Mouse (Mus musculus) thymus, adult 2 months (tissue): ENCODE measurements at regions not wholly inside any gene's neighbourhood (a gene's known extent, or its start where the extent isn't known, plus 50 kb on each side); places are given as distances from the start of the nearest gene placed in this dataset.

ENCODE experiments used
- DNase-seq: peaks from one replicate; pipeline ENCODE4 v3.0.0; 2021
- H3K27ac ChIP-seq: fragments of 200-500 bp; 2 replicates; pipeline ENCODE4 v1.5.1; 2012; ENCODE audit warnings: low read length, control low read depth; ENCODE audit not compliant: control insufficient read depth, insufficient read depth
- H3K27me3 ChIP-seq: fragments of 200-500 bp; 2 replicates; pipeline ENCODE4 v1.6.1; 2012; ENCODE audit warnings: mild to moderate bottlenecking, low read length, moderate library complexity, mixed read lengths; ENCODE audit not compliant: control insufficient read depth, insufficient read depth
- H3K36me3 ChIP-seq: fragments of 200-500 bp; 2 replicates; pipeline ENCODE4 v1.6.1; 2012; ENCODE audit warnings: mild to moderate bottlenecking, low read length, moderate library complexity; ENCODE audit not compliant: control insufficient read depth, insufficient read depth
- H3K4me1 ChIP-seq: fragments of 200-500 bp; replicated peaks from 2 replicates; pipeline ENCODE4 v1.6.1; 2012; ENCODE audit warnings: low read length; ENCODE audit not compliant: control insufficient read depth, insufficient read depth
- H3K4me3 ChIP-seq: fragments of 200-500 bp; 2 replicates; pipeline ENCODE4 v1.5.1; 2012; ENCODE audit warnings: mild to moderate bottlenecking, low read length, control low read depth, moderate library complexity; ENCODE audit not compliant: control insufficient read depth, insufficient read depth
- CTCF ChIP-seq: fragments of 200-500 bp; IDR thresholded peaks from 2 replicates; pipeline ENCODE4 v1.5.1; 2012; ENCODE audit warnings: mild to moderate bottlenecking, control low read depth, low read length, moderate library complexity, borderline replicate concordance; ENCODE audit not compliant: control insufficient read depth, poor library complexity, insufficient read depth; ENCODE audit errors: extremely low read depth
- POLR2A ChIP-seq: fragments of 200-500 bp; IDR thresholded peaks from 2 replicates; pipeline ENCODE4 v1.6.1; 2012; ENCODE audit warnings: mild to moderate bottlenecking, low read length, control low read depth, moderate library complexity; ENCODE audit not compliant: control insufficient read depth, poor library complexity, insufficient read depth; ENCODE audit errors: extremely low read depth
- WGBS: fragments of 180-500 bp; shearing (Covaris S2); methylation state at CpG from one replicate; pipeline ENCODE4 v1.1.7; 2018; 5-methylcytosine and 5-hydroxymethylcytosine counted together

DNA sequence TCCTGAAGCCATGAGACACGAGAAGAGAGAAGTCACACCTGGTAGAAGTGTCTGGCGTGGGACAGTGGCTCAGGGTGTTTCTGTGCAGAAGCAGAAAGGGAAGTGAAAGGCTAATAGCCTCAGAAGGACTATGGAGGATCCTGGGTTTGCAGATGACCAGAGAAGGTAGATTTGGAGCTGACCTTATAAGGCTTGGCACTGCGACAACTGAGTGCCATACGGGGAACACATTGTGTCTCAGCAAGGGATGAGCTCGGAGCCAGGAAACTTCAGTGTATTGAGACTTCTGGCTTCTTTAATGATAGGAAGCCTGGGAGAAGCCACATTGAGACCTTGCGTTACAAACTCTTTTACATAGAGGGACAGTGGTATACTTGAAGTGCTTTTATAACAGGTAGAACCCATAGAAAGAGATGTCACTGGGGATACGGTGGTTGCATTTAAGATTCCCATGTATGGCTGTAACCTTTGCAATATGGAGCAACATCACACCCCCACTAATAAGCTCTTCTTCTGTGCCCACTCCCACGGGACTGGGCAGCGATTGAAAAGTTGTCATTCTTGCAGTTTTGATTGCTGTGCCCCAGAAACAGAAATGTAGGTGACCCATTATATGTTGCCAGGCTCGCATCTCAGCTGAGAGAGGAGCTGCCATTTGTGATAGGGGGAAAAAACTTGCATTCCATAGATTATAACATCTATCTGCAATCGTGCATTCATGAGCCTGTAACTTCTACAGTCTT is 61.8 kb upstream of the Dync1i1 start:
- TF ChIP-seq POLR2A (no peak), CTCF (no peak)
- no peaks in the 10 kb centered on the region for H3K36me3 ChIP-seq
- H3K4me3 ChIP-seq, result no peak overlapping the region
- H3K4me1 ChIP-seq, result no peaks in the 10 kb centered on the region
- no peak for DNase-seq
- no peaks in the 10 kb centered on the region for H3K27me3 ChIP-seq
- no peak overlapping the region for H3K27ac ChIP-seq
- WGBS, result 88% methylated on average over 11 of the region's 11 CpGs

DNA sequence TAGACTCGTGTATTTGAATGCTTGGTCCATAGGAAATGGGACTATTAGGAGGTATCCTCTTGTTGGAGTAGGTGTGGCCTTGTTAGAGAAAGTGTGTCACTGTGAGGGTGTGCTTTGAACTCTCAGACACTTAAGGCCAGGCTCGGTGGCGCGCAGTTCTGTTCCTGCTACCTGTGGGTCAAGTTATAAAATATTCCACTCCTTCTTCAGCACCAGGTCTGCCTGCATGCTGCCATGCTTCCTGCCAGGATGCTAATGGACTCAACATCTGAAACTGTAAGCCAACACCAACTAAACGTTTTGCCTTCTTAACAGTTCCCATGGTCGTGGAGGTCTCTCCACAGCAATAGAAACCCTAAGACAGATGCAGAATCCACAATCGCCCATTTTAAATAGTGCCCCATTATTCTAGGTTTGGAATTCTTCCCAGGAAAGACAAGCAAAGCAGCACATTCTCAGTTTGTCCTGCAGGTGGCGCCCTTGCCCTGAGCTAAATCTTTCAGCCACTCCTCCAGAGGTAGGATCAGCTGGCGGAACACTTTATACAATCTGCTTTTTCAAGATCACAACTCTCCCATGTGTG is 80.2 kb upstream of the Dync1i1 start:
- Histone ChIP-seq H3K4me1 (no peaks in the 10 kb centered on the region), H3K4me3 (no peak overlapping the region), H3K27me3 (no peaks in the 10 kb centered on the region), H3K27ac (no peak overlapping the region), H3K36me3 (no peaks in the 10 kb centered on the region)
- DNase-seq, result peak; percentile 8
- no peak for TF ChIP-seq POLR2A
- no peak for TF ChIP-seq CTCF
- 37% methylated on average over 9 of the region's 9 CpGs for WGBS

DNA sequence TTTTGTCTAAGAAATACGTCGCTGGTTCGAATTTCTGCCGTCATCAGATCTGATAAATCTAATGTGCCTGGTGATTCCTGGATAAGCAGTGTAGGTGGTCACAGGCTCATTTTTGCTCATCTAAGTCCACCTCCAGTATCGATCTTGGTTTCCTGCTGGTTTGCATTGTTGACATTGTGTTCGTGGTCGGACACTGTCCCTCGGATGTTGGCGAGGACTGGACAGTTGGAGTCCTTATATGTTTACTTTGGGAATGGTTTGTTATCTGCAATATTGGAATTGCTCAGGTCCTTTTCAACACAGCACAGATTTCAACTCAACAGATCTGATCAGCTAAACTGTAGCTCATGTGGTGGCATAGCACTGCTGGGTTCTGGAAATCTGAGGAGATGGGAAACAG is 91.2 kb upstream of the Dync1i1 start:
- no peaks in the 10 kb centered on the region for H3K4me1 ChIP-seq
- no peak overlapping the region for H3K27ac ChIP-seq
- H3K4me3 ChIP-seq, result no peak overlapping the region
- 96% methylated on average over 9 of the region's 9 CpGs for WGBS
- no peaks in the 10 kb centered on the region for H3K27me3 ChIP-seq
- no peaks in the 10 kb centered on the region for H3K36me3 ChIP-seq
- no peak for DNase-seq
- TF ChIP-seq POLR2A, result no peak
- no peak for TF ChIP-seq CTCF

DNA sequence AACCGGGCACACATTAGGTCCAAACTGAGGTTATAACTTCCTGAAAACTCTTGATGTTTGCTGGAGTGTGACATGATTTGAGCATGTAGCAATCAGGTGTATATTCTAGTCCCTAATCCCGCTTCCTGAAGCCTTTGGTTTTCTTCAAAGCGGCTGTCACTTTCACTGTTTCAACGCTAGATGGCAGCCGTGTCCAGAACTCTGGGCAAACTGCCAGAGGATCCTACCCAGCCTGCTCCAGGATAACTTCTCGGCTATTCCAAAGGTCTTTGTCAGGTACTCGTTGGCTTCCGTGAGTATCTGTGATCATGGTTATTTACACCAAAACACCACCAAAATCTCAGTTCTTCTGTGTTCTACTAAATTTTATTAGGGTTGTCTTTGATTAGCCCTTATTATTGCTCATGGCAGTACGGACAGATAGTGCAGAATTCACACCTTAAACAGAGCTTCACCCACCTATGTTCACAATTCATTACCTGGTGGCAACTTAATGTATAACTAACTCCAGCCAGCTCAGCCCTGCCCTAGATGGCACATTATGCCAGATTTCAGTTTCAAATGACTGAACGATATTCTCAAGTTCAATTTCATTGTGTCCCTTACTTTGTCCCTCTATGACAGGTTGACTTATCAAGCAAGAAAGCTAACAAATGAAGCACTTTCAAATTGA is 92.3 kb upstream of the Dync1i1 start:
- Histone ChIP-seq H3K27me3 (no peaks in the 10 kb centered on the region), H3K4me1 (no peaks in the 10 kb centered on the region), H3K4me3 (no peak overlapping the region), H3K36me3 (no peaks in the 10 kb centered on the region), H3K27ac (no peak overlapping the region)
- whole genome bisulfite sequencing, result 28% methylated on average over 10 of the region's 10 CpGs
- peak; percentile 11 for DNase-seq
- TF ChIP-seq POLR2A (no peak), CTCF (no peak)

DNA sequence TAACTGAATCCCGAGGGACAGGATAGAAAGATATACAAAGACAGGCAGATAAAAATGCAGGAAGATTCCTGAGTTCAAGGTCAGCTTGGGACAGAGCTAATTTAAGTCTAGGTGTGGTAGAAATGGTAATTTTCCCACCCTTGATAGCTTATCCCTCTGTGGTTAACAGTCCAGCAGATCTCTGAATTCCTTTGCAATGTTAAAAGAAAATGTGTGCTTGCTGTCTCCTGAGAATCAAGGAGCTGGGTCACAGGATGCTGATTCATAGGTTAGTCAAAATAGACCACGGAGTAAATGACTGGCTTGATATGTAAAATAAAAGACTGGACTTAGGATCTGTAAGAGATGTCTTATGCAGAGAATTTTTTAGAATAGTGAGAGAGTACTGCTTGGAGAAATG is 101.4 kb upstream of the Dync1i1 start:
- DNase-seq, result no peak
- Histone ChIP-seq H3K4me1 (no peaks in the 10 kb centered on the region), H3K36me3 (no peaks in the 10 kb centered on the region), H3K4me3 (no peak overlapping the region), H3K27me3 (no peaks in the 10 kb centered on the region), H3K27ac (no peak overlapping the region)
- WGBS, result 62% methylated on average over 2 of the region's 2 CpGs
- TF ChIP-seq CTCF (no peak), POLR2A (no peak)

DNA sequence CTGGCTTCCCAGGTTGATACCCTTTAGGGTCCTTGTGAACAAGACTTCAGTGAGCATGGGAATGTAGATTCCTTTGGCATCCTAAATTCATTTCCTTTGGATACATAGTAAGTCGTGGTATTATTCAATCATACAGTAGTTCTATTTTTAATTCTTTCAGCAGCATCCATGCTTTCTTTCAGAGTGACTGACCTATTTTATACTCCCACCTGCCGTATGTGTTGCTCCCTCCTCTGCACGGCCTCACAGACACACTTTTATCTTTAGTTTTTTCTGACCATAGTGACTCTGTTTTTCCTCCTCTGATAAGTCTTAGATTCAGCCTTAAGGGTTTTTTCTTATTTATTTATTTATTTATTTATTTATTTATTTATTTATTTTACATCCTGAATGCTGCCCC is 103.9 kb upstream of the Dync1i1 start:
- no peaks in the 10 kb centered on the region for H3K27me3 ChIP-seq
- no peak for DNase-seq
- TF ChIP-seq POLR2A, result no peak
- TF ChIP-seq CTCF, result no peak
- 99% methylated on average over 3 of the region's 3 CpGs for WGBS
- H3K27ac ChIP-seq, result no peak overlapping the region
- no peaks in the 10 kb centered on the region for H3K36me3 ChIP-seq
- no peaks in the 10 kb centered on the region for H3K4me1 ChIP-seq
- H3K4me3 ChIP-seq, result no peak overlapping the region
